Mouse (Mus musculus) MN1 (cell line): ENCODE measurements around the gene Gm49510.

Experiments
- DNase-seq: peaks from one replicate; pipeline ENCODE4 v3.0.0-alpha.2; 2016; ENCODE audit warnings: low spot score

The Gm49510 gene

DNA sequence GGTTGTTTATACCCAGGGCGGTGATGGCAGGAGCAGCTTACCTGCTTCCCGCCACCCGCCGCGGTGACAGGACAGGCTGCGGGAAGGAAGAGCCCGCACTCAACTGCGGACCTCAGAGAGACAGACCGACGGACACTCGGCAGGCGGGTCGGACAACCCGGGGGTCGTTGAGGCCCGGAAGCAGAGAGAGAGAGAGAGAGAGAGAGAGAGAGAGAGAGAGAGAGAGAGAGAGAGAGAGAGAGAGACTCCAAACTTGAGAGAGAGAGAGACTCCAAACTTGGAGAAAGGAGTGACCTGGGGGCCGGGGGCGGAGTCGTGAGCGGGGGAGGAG is at the start of gene Gm49510:
TSS of gene Gm49510 (plus strand) at position 259 of the 331 bp plus-strand sequence.
- no peak for DNase-seq

DNA sequence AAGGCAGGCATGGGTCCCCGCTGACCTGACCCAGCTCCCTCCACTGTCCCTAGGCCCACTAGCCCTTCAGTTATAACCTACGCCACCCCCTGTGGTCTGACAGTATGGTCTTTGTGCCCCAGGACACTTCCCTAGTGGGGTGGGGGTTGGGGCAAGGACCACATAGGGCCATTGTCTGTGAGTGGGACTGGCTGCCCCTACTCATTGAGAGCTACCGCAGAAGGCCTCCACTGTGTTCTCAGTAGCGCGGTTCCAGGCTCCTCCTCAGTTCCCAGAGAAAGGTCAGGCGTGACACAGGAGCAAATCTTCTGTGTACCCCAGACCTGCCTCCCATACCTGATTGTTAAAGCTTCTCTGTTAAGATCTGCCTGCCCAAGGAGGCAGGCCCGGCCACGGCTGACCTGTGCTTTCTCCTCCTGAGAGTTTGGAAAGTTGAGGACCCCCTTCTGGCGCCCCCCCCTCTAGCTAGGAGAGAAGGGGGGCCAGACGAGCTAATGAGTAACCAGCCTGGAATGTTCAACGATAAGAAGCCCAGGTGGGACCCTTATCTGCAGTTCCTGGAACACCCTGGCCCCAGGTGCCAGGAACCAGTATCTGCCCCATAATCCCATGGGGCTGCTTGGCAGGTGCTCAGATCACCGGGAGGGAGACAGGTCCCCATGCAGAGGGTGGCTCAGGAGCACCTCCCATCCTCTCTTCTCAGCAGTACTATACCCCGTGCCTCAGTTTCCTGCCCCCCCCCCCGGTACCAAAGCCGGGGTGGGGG is 49.2 kb upstream of the Gm49510 start:
- no peak for DNase-seq

DNA sequence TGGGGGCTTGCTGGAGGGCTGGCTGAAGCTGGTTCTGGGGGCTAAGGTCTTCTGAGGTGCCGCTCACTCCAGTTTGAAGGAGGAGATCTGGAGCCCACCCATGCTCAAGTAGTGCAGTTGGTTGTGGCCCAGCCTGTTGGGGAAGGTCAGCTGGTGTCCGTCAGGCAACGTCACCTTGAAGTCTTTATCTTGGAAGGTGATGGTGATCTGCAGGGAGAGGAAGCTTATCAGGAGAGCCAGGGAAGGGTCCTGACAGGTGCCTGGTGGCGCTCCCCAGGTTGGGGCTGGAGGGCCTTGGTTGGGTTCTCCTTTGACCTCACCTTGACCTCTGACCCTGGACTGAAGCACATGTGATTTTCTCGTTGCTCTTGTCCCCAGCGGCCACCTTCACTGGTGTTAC is 48.5 kb upstream of the Gm49510 start:
- no peak for DNase-seq

DNA sequence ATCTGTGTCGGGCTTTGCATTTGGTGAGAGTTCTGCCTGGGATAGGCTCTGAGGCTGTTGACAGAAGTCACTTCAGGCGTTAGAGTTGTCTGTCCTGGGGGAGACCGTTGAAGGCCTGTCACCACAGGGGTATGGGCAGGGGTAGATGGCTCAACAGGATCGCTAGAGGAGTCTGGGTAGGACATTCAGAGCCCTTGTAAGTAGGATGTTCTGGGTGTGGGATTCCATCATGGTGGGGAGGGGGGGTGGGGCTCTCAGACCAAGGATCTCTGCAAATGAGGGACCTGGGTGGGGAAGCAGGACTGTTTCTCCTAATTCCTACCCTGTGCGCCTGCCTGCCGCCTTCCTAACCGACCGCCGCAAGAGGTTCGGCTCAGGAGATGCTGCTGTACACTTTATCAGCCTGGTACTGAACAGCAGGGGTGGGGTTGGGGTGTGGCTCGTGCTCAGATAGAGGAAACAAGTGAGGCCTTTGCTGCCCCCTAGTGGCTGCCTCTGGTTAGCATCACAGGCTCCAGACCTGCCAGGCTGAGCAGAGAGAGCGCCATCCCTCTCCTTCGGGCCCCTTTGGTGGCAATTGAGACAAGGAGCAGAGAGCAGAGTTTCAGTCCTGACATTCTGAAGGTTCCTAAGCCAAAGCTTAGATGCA is 47.8 kb upstream of the Gm49510 start:
- DNase-seq = peak; percentile 95

DNA sequence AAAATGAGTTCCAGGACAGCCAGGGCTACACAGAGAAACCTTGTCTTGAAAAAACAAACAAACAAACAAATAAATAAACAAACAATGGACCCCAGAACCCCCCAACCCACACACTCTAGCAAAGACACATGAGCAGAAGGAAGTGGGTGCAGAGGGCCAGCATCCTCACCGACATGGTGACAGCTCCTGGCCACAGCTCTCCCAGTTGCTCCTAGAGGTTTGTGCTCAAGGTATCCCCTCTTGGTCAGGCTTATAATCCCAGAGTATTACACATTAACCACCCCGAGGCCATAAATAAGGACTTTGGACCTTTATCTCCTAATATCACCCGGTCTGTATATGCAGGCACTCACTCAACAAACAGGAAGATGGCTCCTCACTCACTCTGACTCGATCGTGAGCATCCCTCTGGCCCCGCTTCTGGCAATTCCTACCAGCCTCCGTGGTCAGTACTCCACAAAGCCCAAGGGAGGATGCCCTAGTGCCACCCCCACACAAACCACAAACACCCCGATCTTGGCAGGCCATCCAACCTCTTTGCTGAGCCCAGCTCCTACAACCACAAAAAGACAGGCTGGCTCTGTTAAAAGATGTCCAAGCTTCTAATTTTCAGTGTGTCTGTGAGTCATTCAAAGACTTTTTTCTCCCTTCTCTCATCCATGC is 44.0 kb upstream of the Gm49510 start, which contains the start of gene Lgals2:
TSS of gene Lgals2 (minus strand) at position 227 of the 663 bp plus-strand sequence.
- DNase-seq = no peak

DNA sequence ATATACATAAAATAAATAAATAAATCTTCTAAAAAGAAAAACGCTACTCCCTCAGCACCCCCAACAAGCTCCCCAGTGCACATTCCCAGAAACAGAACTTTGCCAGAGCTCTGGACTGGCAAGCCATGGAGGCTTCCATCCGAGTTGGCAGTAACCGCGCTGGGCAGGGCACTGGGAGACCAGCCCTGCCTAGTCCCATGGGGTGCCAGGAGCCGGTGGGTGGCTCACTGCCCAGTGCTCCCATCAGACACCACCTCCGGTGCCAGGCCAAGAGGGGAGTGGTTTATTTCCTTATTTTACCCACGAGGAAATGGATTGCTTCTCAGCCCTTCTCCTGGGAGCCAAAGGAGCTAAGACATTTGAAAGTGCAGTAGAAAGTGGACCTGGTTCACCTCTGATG is 42.5 kb upstream of the Gm49510 start:
- DNase-seq = peak; percentile 49

DNA sequence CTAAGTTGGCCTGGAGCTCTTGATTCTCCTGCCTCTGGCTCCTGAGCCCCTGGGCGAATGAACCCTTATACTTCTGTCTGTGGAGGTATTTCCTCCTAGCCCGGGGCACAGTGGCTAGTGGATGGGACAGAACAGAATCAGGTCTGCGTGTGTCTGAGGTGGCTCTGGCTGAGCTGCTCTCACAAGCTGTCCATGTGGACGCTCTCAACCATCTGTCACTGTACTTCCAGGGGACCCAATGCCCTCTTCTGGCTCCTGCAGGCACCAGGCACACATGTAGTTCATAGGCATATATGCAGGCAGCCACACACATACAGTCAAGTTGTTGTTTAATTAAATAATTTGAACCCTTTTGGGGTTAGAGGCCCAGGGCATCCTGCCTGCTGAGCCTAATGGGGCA is 40.2 kb upstream of the Gm49510 start:
- DNase-seq = no peak

DNA sequence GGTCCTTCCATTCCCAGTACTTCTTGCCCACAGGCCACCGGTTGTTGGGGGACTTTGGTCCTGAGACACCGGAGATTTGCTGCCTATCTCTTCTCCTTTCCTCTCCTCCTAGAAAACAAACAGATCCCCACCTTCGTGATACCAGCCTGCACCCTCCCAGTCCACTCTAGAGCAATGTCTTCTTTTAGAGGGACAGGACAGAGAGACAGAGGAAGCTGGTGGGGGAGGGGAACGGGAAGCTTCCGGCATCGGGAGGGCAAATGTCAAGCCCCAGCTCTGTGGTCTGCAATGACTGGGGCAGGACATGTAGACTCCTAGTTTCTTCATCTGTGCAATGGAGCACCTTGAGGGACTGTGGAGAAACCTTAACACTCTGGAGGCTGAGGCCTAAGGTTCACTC is 39.8 kb upstream of the Gm49510 start:
- no peak for DNase-seq

DNA sequence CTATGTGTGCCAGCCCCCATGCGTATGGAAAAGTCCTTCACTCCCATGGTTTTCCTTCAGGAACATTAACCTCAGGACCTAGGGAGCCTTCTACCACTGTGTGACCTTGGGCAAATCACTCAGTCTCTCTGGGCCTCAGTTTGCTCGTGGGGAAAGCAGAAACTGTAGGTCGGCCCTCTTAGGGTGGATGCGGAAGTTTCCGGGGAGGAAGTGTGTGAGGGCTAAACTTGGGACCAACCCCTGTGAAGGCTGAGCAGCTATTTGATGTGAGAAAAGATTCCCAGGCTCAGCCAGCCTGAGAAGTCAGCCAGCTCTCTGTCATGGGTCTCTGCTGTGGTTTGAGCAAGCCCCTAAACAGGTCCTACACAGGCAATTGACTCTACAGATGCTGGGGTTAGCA is 37.2 kb upstream of the Gm49510 start:
- no peak for DNase-seq

DNA sequence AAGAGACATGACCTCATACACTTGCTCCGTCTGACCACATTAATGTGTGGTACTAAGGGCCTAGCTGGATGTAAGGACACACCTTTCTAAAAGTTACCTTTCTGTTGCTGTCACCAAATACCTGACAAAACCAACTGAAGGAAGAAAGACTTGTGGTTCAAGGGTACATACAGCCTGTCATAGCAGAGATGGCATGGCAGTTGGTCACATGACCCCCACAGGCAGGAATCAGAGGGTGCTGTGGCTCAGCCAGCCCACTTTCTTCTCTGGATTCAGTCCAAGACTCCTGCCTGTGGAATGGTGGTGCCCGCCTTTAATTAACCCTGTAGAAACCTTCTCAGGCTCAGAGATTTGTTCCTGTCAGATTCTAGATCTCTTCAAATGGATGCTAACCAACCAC is 36.3 kb upstream of the Gm49510 start:
- peak; percentile 48 for DNase-seq

DNA sequence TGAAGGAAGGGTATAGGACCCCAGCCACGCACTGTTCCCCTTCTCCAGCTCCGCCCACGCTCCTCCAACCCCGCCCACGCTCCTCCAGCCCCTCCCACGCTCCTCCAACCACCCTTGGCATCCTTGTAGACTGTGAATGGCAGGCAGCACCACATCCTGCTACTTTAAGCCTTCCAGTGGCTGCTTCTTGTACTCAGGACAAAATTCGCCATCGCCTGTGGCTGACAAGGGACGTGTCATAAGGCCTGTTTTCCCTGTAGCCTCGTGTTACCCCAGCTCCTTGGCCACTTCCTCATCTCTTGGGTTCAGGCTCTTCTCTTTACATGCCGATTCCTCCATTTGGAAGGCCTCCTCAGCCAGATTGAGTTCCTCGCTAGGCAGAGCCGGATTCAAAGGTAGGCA is 35.6 kb upstream of the Gm49510 start:
- no peak for DNase-seq

DNA sequence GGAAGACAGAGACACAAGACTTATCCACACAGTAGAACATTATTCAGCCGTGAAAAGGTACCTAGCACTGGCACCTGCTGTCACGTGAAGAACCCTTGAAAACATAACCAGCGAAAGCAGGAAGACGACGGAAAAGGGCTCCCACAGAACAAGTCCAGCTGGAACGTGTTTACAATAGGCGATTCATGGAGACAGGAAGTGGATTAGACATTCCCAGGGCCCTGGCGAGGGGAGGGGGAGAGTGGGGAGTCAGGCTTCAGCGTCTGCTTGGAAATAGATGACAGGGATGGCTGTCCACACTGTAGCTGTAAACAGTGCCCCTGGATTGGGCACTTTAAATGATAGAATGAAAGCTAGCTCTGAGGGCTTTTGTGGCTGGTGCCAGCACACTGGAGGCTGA is 31.1 kb upstream of the Gm49510 start:
- peak; percentile 44 for DNase-seq

DNA sequence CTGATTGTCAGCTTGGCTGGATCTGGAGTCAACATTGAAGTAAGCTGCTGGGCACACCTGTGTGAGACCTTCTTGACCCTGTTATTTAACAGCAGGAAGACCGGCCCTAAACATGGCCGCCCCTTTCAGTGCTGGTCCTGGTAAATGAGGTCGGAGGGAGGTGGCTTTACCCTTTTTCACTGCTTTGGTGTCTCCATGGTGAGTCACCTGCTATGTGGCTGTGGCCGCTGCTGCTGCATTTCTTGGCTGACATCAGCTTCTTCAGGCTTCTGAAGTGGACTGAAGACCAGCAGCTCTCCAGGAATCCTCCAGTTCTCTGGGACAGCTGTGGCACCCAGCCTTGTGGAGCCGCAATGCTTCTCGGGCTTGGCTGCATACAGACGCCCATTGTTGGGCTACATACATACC is 30.6 kb upstream of the Gm49510 start:
- peak; percentile 74 for DNase-seq

DNA sequence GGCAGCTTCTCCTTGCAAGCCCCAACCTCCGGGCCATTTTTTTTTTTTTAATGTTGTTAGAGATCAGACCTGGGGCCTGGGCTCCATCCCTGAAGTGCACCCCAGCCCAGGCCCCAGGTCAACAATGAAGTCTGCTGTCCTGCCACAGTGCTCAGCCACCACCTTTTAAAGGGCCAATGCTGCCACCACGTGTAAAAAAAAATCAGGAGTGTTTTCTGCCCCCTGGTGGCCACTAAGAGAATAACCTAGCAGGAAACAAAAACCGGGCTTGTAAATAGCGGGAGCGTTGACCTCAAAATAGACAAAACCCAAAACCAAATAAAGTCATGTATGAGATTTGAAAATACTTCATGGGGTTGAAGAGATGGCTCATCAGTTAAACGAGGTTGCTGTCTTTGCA is 29.7 kb upstream of the Gm49510 start:
- DNase-seq = peak; percentile 81

DNA sequence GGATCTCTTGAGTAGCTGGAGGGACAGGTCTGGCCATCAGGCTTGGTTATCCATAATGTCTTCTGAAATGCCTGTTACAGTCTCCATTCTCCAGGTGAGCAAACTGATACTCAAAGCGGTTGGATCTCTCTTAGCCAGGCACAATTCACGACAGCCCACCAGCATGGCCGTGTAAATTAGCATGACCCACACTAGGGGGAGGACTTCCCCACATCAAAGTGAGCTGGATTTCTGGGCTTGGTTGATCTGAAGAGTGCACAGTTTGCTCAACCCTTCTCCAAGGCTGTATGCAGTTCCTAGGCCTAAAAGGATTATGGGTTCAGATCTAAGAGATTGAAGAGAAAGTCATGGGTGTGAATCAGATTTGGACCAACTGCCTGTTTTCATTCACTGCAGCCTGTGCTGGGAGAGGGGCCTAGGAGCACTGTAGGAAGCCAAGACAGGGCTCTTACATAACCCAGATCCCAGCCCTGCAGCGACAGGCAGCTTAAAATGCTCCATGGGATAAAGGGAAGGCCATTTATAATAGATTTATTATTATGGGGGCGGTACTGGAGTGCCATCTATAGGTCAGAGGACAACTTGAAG is 27.4 kb upstream of the Gm49510 start:
- peak; percentile 39 for DNase-seq

DNA sequence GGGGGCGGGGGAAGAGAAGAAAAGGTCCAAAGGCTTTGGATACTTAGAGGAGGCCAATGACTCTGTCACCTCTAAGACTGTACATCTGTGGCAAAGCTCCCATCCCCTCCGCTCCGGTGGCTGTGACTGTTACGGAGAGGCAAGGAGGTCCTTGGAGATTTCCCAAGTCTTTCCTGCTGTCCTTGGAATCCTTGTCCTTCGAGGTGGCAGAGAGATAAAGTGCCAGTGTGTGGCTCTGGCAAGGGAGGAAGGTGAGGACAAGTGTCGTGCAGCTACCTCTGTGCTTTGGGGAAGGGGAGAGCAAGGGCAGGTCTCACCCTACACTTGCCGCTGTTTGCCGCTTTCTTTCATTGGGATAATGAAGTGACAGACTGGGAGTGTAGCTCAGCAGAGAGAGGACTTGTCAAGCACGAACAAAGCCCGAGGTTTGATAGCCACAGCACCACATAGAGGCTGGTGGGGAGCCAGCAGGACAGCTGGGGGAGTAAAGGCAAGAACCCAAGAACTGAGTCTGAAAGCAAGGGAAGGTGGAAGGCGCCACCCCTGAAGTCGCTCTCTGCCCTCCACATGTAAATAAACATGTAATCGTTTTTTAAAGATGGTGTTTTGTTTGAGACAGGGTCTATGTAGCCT is 25.5 kb upstream of the Gm49510 start:
- DNase-seq = no peak

DNA sequence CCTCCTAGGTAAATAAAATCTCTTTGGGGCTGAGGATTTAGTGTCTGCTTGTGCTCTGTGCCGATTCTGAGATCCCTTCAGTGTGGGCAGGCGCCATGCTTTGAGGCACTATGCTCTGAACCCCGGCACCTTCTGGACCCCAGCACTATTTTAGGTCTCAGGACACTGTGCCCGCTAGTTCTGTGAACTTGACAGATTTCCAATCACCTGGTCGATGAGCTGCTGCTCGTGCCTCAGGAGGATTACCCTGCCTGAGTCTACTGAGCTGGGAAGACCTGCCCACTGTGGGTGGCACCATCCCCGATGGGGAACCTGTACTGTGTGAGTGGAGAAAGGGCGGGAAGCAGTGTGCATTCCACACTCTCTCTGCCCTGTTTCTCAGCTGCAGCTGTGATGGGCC is 24.5 kb upstream of the Gm49510 start:
- no peak for DNase-seq

DNA sequence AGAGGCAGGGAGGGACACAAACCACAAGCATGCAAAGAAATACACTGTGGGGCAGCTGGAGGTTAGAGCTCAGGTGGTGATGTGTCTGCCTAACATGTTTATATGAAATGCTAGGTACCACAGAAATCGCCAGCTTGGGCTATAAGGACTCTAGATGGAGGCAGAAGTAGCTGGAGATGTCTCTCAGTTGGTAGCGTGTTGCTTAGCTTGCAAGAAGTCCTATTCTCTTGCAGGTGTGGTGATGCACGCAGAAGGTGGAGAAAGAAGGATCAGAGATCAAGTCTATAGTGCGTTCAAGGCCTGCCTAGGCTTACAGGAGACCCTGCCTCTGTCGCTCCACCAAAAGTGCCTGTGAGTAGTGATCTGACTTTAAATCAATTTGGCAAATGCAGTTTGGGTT is 23.9 kb upstream of the Gm49510 start:
- no peak for DNase-seq

DNA sequence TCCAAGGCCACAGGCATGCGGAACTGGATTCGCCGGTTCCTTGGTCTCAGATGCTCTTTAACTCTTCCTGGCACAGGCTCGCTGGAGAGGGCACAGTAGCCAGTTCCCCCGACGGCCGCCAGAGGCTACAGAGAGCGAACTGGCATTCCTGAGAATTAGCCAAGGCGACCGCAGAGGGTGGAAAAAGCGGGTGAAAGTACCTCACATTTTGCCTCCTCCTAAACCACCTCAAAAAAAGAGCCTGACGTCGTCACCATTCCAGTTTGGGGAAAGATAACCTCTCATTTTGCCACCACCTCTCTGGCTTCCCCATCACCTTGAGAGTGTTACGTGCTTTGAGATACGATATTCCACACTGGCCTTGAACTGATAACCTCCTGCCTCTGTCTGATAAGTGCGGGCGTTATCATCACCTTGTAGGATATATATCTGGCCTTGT is 23.2 kb upstream of the Gm49510 start:
- peak; percentile 91 for DNase-seq

DNA sequence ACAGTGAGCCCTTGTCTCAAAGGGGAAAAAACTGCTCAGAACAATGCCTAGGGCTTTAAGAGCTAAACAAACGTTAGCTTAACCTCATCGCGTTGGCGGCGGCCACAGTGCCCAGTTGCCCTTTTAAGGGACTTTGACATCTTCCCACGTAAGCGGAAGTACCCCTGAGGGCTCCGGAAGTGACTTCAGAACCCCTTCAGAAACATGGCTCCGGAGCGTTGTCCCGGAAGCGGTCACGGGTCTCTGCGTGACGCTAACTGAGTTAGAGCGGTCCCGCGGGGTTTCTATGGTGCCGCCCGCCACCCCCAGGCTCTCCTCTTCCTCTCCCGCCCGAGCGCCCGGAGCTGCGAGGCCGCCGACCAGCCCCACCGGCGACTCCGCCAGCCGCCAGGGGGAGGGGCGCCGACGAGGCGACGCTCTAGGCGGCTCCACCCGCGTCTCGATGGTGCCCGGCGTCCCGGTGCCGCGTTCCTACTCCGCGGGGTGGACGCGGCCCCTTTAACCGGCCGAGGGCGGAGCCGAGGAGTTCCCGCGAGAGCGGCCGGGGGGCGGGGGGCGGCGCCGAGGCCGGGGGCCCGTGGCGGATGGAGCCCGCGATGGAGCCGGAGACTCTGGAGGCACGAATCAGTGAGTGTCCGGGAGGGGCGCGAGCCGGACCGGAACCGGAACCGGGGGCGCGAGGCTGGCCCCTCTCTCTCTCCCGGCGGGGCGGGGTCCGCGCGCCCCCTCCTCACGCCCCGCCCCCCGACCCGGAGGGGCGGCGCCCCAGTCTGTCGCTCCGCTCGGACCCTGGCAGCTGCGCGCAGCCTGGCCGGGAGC is 22.3 kb upstream of the Gm49510 start, which contains the start of gene Gga1:
TSS of gene Gga1 (plus strand) at position 200 of the 819 bp plus-strand sequence.
- DNase-seq = peak; percentile 99

DNA sequence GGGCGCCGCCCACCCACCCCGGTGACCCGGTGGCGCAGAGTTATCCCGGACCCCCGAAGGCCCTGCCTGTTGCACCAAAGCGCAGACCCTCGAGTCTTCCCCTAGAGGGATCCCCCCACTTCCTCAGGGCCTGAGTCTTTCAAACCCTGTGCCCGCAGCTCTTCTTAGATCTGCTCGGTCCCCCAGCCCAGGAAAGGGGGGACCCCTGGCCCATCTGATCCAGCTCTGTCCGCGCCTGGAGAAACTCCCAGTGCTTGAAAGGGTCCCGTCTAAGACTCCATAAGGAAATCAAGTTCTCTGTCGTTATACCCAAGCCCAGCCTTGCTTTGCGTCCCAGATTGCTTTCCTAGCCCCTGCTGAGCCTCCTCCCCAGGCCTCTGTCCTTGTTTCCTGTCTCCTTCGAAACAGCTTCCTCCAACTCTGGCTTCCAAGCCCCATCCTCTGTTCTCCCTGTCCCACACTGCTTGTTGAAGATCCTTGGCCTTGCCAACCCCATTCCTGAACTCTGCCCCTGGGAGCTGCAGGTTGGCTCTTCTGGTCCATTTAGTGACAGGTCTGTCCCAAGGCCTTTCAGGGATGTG is 21.6 kb upstream of the Gm49510 start:
- peak; percentile 62 for DNase-seq
